Mouse (Mus musculus) E14TG2a.4 (cell line): ENCODE data around the gene Wnt11.

Experiments
- CTCF ChIP-seq: conservative IDR thresholded peaks from 2 replicates; pipeline ENCODE4 v1.5.1; 2014; ENCODE audit warnings: low read length
- POU5F1 ChIP-seq: IDR thresholded peaks from 2 replicates; pipeline ENCODE4 v1.6.1; 2014; ENCODE audit warnings: low read length, borderline replicate concordance

- TF ChIP-seq CTCF (no peak), POU5F1 (no peak)
Measured at GRCm38 (mm10) chr7:98822881-98823280, 12.0 kb upstream of the Wnt11 start.
